Mouse (Mus musculus) midbrain, embryonic 12.5 days (tissue): ENCODE measurements around the gene Rpl32. TPM values are rescaled to one million over a fixed set of nuclear protein-coding genes. Genes with fewer than 3 reads are reported as not detected.

Experiments used
- ATAC-seq: fragments of 200-750 bp; cut with Nextera tagmentation; 2 replicates; pipeline ENCODE4 v1.8.0; 2017; ENCODE audit warnings: low read depth, moderate TSS enrichment, moderate library complexity; ENCODE audit not compliant: low FRiP score
- H3K27ac ChIP-seq: fragments of 300-500 bp; sonication (generic); replicated peaks from 2 replicates; pipeline ENCODE4 v1.5.1; 2016; ENCODE audit warnings: mild to moderate bottlenecking
- H3K27me3 ChIP-seq: fragments of 300-500 bp; sonication (generic); 2 replicates; pipeline ENCODE4 v1.6.1; 2016; ENCODE audit warnings: mild to moderate bottlenecking
- H3K36me3 ChIP-seq: fragments of 300-500 bp; sonication (generic); 2 replicates; pipeline ENCODE4 v1.6.1; 2016
- H3K4me1 ChIP-seq: fragments of 300-500 bp; sonication (generic); 2 replicates; pipeline ENCODE4 v1.6.1; 2016
- H3K4me2 ChIP-seq: fragments of 300-500 bp; sonication (generic); replicated peaks from 2 replicates; pipeline ENCODE4 v1.6.1; 2016; ENCODE audit warnings: mild to moderate bottlenecking, moderate library complexity
- H3K4me3 ChIP-seq: fragments of 300-500 bp; sonication (generic); 2 replicates; pipeline ENCODE4 v1.5.1; 2016; ENCODE audit warnings: mild to moderate bottlenecking
- H3K9ac ChIP-seq: fragments of 300-500 bp; sonication (generic); replicated peaks from 2 replicates; pipeline ENCODE4 v1.6.1; 2016; ENCODE audit warnings: mild to moderate bottlenecking, moderate library complexity
- H3K9me3 ChIP-seq: fragments of 300-500 bp; sonication (generic); 2 replicates; pipeline ENCODE4 v1.6.1; 2016; ENCODE audit warnings: mild to moderate bottlenecking
- WGBS: fragments of 180-500 bp; shearing (Covaris S2); methylation state at CpG from one replicate; pipeline ENCODE4 v1.1.7; 2016; 5-methylcytosine and 5-hydroxymethylcytosine counted together
- microRNA-seq: library from miRNA; unstranded; fragments of <30 nt; microRNA quantifications from one replicate; pipeline ENCODE4, GENCODE M21; 2017
- polyA plus RNA-seq: library from polyadenylated mRNA; unstranded; fragments of >200 nt; fragmentation: Nextera tagmentation; extraction: Ambion mirVana; gene quantifications from 2 replicates; pipeline ENCODE4 v1.2.1, GENCODE M21; 2016

Rpl32 gene
- polyA plus RNA-seq, 1 experiment from 2014 or later = 1,622 TPM

DNA sequence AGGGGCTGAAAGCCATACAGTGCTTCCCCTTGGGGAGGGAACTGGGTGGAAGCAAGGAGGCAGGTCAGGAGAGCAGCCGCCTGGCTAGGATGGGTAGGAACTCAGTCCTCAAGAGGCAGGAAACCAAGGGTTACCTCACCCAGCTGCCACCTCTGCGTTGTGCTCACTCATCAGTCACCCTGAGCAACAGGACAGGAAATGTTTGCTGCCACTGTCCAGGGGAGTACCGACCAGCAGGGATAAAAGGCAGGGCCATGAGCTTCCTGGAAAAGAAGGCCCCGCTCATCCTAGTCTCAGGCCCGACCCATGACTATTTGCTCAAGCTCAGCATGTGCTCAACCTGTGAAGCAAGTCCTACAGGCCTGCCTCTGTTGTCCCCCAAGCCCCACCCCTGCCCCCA, 49.1 kb downstream of the Rpl32 start:
- no peak overlapping the region for H3K27ac ChIP-seq
- peaks cover 26% of the 10 kb centered on the region for H3K4me1 ChIP-seq
- no peak overlapping the region for H3K4me3 ChIP-seq
- no peak overlapping the region for H3K9ac ChIP-seq
- no peak for ATAC-seq
- H3K9me3 ChIP-seq = no peaks in the 10 kb centered on the region
- WGBS = 66% methylated on average over 5 of the region's 5 CpGs
- no peaks in the 10 kb centered on the region for H3K27me3 ChIP-seq
- H3K4me2 ChIP-seq = no peak overlapping the region
- H3K36me3 ChIP-seq = no peaks in the 10 kb centered on the region

GRCm38 (mm10) chr6:115758981-115759435, 49.5 kb downstream of the Rpl32 start:
- Histone ChIP-seq H3K36me3 (no peaks in the 10 kb centered on the region), H3K9ac (no peak overlapping the region), H3K9me3 (no peaks in the 10 kb centered on the region), H3K4me1 (peaks cover 23% of the 10 kb centered on the region), H3K27me3 (no peaks in the 10 kb centered on the region), H3K4me3 (no peak overlapping the region), H3K4me2 (no peak overlapping the region), H3K27ac (no peak overlapping the region)
- 78% methylated on average over 9 of the region's 9 CpGs for WGBS
- no peak for ATAC-seq

GRCm38 (mm10) chr6:115755536-115755935, 53.0 kb downstream of the Rpl32 start:
- no peaks in the 10 kb centered on the region for H3K36me3 ChIP-seq
- H3K27ac ChIP-seq = no peak overlapping the region
- no peak overlapping the region for H3K4me2 ChIP-seq
- WGBS = 80% methylated on average over 7 of the region's 7 CpGs
- H3K4me1 ChIP-seq = no peaks in the 10 kb centered on the region
- H3K9ac ChIP-seq = no peak overlapping the region
- no peaks in the 10 kb centered on the region for H3K9me3 ChIP-seq
- no peak overlapping the region for H3K4me3 ChIP-seq
- ATAC-seq = no peak
- no peaks in the 10 kb centered on the region for H3K27me3 ChIP-seq

Small RNA genes lying within 50 kb of the gene (microRNA-seq; reads per million reads assigned to microRNA genes)
- gene Mir7660 = 0.70 reads per million

Other genes starting within 250 kb of the Rpl32 start
- gene Mkrn2os, start 216.2 kb downstream of the Rpl32 start, polyA plus RNA-seq = 0.34 and 0.50 TPM in 2 replicates
- gene Mkrn2, start 206.8 kb downstream of the Rpl32 start, polyA plus RNA-seq = 26.9 and 27.2 TPM in 2 replicates
- 157 and 168 TPM in 2 replicates for gene Raf1, start 132.1 kb downstream of the Rpl32 start, polyA plus RNA-seq
- gene Tmem40, start 46.3 kb downstream of the Rpl32 start, polyA plus RNA-seq = 1.3 and 1.9 TPM in 2 replicates
- 37.1 and 40.0 TPM in 2 replicates for gene Cand2, start 34.2 kb downstream of the Rpl32 start, polyA plus RNA-seq
- gene Efcab12, start 29.7 kb upstream of the Rpl32 start, polyA plus RNA-seq = 2.1 TPM in 2 replicates
- gene Mbd4, start 44.6 kb upstream of the Rpl32 start, polyA plus RNA-seq = 23.2 and 24.4 TPM in 2 replicates
- 27.7 and 28.9 TPM in 2 replicates for gene Ift122, start 44.7 kb upstream of the Rpl32 start, polyA plus RNA-seq
- gene Rho, start 123.0 kb upstream of the Rpl32 start, polyA plus RNA-seq = 0.33 TPM in 1 of 2 replicates, not detected in the other
- not detected in 2 replicates for gene H1foo, start 136.2 kb upstream of the Rpl32 start, polyA plus RNA-seq
- gene Plxnd1, start 186.3 kb upstream of the Rpl32 start, polyA plus RNA-seq = 15.1 and 15.9 TPM in 2 replicates